Mouse (Mus musculus): ENCODE measurements around the gene Gm34653.

The Gm34653 gene

DNA sequence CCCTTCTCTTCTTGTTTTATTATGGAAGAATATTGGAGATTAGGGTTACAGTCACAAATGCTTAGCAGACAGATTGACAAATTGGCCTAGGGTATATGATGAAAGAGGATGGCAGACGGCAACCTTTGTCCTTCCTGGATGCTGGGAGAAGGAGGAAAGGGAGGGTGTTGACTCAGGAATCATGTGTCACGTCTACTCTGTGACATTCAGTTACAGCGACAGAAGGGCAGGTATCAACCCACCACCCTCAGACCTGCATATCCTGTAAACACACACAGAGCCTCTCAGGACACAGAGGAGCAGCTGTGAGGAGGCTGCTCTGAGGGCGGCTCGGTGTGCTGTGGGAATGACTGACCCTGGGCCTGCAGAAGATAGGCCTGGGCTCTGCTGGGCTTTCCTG is 50.4 kb downstream of the Gm34653 start:
- DNase-seq (ENCODE audit: low spot score in 2 of 2): no peak

DNA sequence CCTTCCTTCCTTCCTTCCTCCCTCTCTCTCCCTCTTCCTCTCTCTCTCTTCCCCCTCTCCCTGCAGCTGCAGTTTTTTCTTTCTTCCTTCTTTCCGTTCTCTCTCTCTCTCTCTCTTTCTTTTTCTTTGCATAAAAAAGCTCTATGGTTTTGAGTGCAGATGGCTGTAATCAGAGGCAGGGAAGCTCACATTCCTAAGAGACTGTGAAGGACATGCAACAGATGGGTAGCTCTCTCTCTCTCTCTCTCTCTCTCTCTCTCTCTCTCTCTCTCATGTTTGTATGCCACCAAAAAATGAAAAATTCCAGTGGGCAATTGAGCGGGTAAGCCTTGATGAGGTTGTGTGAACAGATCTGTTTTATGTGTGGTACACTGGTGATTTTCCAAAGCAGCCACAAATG is 51.4 kb downstream of the Gm34653 start:
- no peak for DNase-seq (ENCODE audit: low spot score in 2 of 2)

Data from frontal cortex, postnatal 25 days (tissue).